Mouse (Mus musculus): ENCODE measurements at regions not wholly inside any gene's neighbourhood (a gene's known extent, or its start where the extent isn't known, plus 50 kb on each side); places are given as distances from the start of the nearest gene placed in this dataset.
"Not testable (repeated sequence)": the region's sequence is repeated elsewhere in the genome, so short reads cannot be mapped to it uniquely, and the experiment has no call there.

DNA sequence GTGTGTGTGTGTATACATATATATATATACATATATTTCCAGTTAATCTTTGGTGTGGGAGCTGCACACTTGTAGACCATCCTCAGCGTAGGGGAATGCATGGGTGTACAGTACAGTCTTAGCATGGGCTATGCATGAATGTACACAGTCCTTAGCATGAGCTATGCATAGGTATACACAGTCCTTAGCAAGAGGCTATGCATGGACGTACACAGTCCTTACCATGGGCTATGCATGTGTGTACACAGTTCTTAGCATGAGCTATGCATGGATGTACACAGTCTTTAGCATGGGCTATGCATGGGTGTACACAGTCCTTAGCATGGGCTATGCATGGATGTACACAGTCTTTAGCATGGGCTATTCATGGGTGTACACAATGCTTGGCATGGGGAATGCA lies 70.5 kb downstream of the Rchy1 start:
- ATAC-seq (ENCODE audit: low TSS enrichment) = no peak

DNA sequence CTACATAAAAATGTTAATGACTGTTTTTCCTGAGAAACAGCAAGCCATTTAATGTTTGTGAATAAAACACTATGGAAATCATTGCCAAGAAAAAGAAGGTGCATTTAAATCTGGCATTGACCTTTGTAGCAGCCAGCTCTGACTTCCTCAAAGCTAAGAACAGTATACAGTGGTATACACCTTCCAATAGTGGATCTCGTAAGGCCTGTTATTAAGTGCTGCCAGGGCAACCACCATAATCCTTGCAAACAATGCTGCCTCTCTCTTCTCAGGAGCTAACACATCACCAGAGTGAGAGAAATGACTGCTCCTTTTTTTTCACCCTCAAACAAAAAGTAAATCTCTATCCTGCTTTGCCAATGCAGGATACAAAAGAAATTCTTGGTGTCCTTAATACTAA lies 81.1 kb downstream of the Rchy1 start:
- no peak for ATAC-seq (ENCODE audit: low TSS enrichment)

DNA sequence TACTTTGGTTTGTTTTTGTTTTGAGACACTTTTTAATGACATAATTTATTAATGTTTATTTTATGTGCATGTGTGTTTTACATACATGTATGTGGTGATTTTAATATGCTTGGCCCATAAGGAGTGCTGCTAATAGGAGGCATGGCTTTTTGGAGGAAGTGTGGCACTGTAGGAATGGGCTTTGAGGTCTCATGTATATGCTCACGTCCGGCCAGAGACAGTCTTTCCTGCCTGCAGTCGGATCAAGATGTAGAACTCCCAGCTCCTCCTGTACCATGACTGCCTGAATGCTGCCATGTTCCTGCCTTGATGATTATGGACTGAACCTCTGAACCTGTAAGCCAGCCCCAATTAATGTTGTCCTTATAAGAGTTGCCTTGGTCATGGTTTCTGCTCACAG lies 82.6 kb downstream of the Rchy1 start:
- no peak for ATAC-seq (ENCODE audit: low TSS enrichment)

- ATAC-seq (ENCODE audit: low TSS enrichment) = no peak
Observed at GRCm38 (mm10) chr5:91878627-91879026, 84.2 kb downstream of the Rchy1 start.

DNA sequence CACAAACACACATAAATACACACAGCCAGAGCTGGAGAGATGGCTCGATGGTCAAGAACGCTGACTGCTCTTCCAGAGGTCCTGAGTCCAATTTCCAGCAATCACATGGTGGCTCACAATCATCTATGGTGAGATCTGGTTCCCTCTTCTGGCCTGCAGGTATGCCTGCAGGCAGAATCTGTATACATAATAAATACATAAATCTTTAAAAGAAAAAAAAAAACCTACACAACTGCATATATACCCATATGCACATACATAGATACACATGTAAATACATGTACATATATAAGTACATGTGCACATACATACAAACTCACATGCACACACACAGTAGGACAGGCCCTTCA lies 86.2 kb downstream of the Rchy1 start:
- no peak for ATAC-seq (ENCODE audit: low TSS enrichment)

DNA sequence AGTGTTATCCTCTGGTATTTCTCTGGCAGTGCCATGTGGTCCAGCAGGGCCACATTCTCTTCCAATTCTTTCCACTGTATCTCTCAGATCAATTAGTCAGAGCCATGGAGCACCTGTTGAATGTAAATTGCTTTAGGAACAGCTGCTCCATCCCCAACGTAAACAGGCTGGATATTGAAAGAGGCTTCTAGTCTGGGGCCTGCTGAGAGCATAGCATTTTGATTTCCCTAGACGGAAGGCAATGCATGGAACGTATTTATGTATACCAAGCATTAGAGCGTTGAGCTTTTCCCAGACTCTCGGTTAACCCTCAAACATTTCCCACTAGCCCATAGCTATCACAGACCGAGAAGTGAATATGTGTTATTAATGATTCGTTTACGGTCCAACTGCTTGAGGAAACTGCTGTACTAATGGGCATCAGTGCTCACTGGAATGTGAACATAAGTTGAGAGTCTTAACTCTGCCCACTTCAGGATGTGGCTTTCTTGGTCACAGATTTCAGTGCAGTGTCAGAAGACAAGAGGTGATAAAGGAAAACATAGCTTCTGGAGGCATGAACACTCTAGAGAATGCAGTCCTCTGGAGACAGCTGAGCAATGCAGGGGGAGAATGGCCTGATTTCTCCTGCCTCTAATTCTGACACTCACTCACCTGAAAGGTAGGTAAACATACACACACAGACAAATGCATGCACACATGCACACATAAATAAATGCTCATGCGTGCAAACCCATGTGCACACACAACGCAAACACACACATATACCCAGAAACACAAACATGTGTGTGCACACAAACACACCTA lies 86.8 kb downstream of the Rchy1 start:
- no peak for ATAC-seq (ENCODE audit: low TSS enrichment)

DNA sequence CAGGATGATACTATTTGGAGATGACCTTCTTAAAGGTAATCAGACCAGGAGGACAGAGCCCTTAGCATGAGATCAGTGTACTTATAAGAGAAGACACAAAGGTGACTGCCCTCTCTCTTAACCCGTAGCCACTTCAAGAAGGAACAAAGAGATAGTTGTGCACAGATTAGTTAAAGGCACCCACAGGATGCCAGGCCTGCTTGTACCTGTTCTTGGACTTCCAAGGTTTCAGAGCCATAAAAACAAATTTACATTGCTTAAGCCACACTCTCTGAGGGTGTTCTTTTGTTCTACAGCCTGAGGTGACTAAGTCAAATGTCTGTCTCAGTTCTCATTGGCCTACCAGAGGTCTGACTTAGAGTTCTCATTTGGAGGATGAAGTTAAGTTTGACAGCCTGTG lies 90.1 kb downstream of the Rchy1 start:
- ATAC-seq (ENCODE audit: low TSS enrichment) = no peak

GRCm38 (mm10) chr5:91869791-91870190 lies 93.1 kb downstream of the Rchy1 start:
- no peak for ATAC-seq (ENCODE audit: low TSS enrichment)

DNA sequence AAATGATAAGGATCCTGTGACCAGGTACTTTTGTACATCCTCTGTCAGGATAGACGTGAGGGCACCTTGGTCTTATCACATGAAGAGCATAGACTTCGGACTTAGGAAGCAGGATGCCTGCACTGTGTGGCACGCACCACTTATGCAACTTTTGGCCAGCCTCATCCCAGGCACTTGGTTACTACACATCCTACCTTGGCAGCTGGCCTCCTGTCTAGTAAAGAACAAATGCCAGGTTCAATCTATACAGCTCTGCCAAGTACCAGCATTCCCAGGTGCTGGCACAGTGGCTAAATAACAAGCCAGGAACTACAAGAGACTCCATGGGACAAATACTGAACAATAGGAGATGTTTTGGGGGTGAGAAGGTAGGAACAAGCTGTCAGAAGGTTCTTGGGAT lies 96.7 kb downstream of the Rchy1 start:
- no peak for ATAC-seq (ENCODE audit: low TSS enrichment)

DNA sequence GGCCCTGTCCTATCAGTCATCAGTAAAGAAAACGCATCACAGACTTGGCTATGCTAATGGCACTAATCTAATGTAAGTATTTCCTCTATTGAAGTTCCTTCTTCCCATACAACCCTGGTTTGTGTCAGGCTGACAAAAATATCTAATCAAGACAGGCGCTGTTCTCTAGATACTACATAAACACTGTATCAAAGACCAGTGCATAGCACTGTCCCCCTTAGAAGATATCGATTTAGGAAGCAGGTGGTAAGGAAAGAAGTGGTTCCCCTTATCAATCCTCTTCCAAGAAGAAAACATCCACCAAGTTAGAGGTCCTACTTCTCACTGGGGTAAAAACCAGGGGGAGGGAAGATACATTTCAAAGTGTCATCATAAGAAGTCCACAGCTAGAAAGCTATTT lies 97.5 kb downstream of the Rchy1 start:
- no peak for ATAC-seq (ENCODE audit: low TSS enrichment)

- ATAC-seq (ENCODE audit: low TSS enrichment) = no peak
Observed at GRCm38 (mm10) chr5:91862843-91863242, 100.0 kb downstream of the Rchy1 start.

GRCm38 (mm10) chr5:91862243-91862642 lies 100.6 kb downstream of the Rchy1 start:
- no peak for ATAC-seq (ENCODE audit: low TSS enrichment)

DNA sequence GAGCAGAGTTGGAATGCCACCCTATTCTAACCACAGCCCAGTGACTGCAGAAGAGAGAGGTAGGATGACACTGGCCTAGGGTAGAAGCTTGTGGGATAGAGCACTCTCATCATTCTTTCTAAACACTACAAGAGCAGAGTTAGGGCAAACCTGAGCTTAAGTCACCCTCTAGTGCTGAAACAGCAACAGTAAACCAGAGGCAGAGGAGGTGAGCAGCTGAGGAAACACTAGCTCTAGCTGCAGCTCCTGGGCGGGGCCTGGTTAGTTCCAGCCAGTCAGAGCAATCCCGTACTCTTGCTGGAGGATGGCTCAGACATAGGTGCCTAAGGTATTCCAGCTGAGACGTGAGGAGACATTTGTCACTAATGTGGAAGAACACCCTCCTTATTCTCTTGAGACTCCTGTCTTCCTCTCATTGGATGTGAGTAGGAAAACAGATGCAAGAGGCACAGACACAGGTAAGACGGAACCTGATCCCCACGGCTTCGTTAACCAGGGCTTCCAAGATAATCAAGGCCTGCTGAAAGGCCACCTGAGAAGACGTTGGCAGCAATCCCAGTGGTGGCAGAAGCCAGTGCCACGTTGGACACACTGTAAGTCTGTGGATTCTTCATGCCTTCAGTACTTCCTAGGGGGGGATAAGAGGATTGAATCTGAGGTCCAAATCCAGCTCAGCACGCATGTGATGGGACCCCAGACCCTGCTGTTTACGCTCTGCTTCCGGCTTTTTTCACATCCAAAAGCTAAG lies 101.3 kb downstream of the Rchy1 start:
- ATAC-seq (ENCODE audit: low TSS enrichment) = peak; percentile 100

DNA sequence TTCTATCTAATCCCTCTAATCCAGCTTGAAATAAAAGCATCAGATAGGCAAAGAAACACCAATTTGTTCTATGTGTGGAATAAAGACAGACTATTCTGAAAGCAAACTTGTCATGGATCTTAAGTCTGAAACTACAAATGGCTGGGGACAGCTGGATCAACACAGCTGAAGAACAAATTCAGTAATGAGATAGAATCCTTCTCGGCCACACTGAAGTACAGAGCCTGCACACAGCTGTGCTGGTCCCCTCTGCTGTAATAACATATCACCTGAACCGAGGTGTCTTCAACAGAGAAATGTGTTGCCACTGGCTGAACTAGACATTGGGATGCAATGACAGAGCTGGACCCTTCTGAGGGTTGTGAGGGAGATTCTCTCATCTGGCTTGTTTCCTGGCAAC lies 102.4 kb downstream of the Rchy1 start:
- ATAC-seq (ENCODE audit: low TSS enrichment) = no peak

DNA sequence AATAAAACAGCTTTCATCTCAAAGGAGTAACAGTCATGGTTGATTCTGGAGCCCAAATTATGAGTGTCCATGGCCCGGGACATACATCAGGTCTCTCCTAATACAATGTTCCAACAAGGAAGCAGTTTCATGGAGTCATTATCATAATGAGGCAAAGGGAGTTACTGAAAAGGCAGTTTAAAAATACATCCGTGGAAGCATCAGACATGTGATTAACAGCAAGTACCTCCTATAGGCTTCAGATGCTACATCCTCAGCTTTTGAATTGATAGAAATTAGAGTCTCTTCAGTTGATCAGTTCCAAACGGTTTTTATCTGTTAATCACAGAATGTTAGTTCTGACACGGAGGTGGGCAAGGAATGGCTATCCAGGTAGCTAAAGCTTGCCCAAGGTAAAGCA lies 110.5 kb downstream of the Rchy1 start:
- ATAC-seq (ENCODE audit: low TSS enrichment) = no peak; the same call in 1 of the 2 replicates

DNA sequence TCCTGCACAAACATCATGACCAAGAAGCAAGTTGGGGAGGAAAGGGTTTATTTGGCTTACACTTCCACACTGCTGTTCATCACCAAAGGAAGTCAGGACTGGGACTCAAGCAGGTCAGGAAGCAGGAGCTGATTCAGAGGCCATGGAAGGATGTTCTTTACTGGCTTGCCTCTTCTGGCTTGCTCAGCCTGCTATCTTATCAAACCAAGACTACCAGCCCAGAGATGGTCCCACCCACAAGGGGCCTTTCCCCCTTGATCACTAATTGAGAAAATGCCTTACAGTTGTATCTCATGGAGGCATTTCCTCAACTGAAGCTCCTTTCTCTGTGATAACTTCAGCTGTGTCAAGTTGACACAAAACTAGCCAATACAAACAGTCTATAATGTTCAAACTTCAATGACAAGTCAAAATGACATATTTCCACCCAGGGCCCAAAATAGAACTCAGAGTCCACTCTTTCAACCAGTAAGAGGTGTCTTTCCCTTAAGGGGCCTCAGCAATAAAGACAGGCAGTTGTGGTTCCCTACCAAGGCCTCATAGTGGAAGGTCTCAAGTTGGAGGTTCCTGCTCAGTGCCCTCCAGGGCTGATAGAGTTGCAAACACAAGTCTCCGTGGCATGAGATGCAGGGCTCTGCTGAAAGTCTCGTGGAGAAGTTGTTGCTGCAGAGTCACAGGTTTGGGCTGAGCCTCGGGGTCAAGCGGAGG lies 111.9 kb downstream of the Rchy1 start:
- not testable (repeated sequence) for ATAC-seq (ENCODE audit: low TSS enrichment)

DNA sequence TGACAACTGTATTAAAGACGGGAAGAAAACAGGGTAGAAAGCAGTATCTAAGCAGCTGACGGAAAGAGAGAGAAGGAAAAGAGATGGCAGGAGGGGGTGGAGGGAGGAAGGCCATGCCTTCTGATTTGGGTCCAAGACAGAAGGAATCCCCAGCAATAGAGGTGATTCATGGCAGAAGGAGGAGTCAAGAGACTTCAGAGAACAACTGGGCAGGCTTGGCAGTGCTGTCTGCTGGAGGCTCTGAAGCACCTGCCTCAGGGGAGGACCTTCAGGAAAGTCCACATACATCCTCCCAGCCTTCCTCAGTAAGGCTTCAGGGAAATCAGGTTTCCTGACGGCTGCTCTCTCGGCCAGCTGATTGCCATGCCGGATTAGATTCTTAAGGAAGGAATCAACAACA lies 112.4 kb downstream of the Rchy1 start:
- no peak for ATAC-seq (ENCODE audit: low TSS enrichment)

DNA sequence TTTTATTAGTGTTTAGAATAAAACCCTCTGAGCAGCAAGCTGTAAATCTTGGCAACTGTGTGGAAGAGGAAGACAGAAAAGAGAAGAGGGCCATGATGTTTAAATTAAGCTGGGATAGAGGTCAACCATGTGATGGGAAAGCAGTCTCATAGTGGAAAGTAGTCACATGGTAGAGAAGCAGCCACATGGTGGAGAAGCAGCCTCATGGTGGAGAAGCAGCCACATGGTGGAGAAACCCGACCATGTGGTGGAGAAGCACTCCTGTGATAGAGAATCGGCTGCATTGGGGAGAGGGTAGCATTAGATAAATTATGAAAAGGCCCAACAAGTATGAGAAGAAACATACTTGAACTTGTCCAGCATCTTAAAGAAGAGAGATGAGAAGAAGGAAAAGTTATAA lies 113.3 kb downstream of the Rchy1 start:
- ATAC-seq (ENCODE audit: low TSS enrichment) = no peak

DNA sequence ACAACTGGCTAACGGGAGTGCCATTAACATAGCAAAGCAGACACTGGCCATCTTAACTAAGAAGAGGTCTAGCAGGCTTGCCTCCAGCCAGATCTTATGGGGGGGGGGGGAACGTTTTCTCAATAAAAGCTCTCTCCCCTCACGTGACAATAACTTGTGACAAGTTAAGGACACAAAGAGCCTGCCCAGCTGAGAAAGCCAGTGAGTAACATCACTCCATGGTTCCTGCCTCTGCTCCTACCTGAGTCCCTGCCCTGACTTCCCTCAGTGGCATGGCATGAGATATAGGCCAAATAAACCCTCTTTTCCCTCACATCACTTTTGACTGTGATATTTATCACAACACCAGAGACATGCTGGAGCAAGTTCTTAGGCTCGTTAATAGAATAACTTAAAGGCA lies 113.8 kb downstream of the Rchy1 start:
- ATAC-seq (ENCODE audit: low TSS enrichment) = no peak

DNA sequence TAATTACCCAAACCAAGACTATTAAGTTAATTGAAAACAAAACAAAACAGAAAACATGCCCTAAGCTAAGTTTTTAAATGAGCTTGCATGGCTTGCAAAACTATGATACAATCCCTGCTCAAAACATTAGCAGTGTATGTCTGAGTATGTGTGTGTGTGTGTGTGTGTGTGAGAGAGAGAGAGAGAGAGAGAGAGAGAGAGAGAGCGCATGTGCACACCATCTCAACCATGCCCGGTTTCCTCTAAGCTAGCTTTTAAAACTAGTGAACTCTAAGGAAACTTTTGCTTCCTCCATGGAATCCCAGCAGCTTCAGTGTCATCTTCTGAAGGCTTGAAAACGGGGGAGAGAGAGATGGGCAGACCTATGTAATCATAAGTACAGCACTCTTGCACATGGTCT lies 114.3 kb downstream of the Rchy1 start:
- ATAC-seq (ENCODE audit: low TSS enrichment) = no peak

GRCm38 (mm10) chr5:91843044-91843443 lies 119.8 kb downstream of the Rchy1 start:
- ATAC-seq (ENCODE audit: low TSS enrichment) = peak; percentile 61

DNA sequence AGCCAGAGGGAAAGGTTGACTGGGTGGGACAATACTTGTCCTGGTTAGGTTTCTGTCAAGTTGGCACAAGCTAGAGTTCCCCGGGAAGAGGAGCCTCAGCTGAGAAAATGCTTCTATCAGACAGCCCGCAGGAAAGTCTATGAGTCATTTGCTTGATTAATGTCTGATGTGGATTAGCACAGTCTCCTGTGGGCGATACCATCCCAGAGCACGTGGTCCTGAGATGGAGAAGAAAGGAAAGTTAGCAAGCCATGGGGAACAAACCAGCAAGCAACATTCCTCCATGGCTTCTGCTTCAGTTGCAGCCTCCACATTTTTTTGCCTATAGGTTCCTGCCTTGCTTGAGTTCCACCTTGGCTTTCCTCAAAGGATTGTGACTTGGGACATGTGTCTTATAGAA lies 121.8 kb downstream of the Rchy1 start:
- 0 out of 2 replicates have a peak, but pooled peaks have one; percentile 17 for ATAC-seq (ENCODE audit: low TSS enrichment)

DNA sequence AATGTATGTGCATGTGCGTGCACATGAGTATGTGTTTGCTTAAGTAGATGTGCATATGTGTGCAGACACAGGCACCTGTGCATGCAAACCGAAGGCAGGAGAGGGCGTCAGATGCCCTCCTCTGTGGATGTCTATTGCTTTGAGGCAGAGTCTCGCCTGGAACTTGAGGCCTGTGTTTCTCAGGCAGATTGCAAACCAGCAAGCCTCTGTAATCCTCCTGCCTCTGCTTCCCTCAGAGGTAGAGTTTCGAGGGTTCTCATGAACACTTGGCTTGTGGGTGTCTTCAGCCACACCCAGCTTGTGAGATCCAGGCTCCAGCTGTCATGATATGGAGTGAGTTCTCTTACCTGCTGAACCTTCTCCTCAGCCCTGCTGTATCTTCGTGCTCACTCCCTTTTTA lies 134.4 kb downstream of the Rchy1 start:
- no peak for ATAC-seq (ENCODE audit: low TSS enrichment)

Measured in frontal cortex, adult (tissue).